Mouse (Mus musculus): ENCODE results near the gene 2200002D01Rik. TPM values are rescaled to one million over a fixed set of nuclear protein-coding genes. Genes with fewer than 3 reads are reported as not detected.

The 2200002D01Rik gene
- total and polyA plus RNA-seq, 2 experiments from 2014 or later, result 0.82 TPM; not detected in 1

DNA sequence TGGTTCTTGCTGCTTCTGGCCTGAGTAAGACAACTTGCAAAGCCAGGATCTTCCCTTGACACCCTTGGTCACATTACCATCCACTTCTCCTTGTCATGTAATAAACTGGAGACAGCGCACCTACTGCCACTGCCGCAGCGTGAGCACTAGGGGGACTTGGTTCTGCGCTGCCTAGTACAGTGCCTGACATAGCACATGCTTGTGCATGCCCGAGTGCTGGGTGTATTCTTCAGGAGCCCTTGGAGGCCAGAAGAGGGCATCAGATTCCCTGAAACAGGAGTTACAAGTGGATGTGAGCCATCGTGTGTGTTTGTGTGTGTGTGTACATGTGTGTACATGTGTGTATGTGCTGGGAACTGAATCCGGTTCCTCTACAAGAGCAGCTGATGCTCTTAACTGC, 39.2 kb upstream of the 2200002D01Rik start:
- H3K4me3 ChIP-seq (ENCODE audit: low read depth, low read length), result no peak overlapping the region
- no peaks in the 10 kb centered on the region for H3K9me3 ChIP-seq (ENCODE audit: low read length)
- DNase-seq, result no peak
- 0 out of 2 replicates have a peak, but pooled peaks cover 4% of the 10 kb centered on the region for H3K4me1 ChIP-seq (ENCODE audit: insufficient read depth)
- no peak overlapping the region for H3K4me2 ChIP-seq (ENCODE audit: low read depth)
- no peaks in the 10 kb centered on the region for H3K36me3 ChIP-seq (ENCODE audit: insufficient read depth)
- H3K27me3 ChIP-seq (ENCODE audit: insufficient read depth, low read length), result no peaks in the 10 kb centered on the region
- WGBS, result 89% methylated on average over 7 of the region's 7 CpGs
- no peak for ATAC-seq
- H3K27ac ChIP-seq (ENCODE audit: low read depth, low read length), result no peak overlapping the region
- TF ChIP-seq CTCF (IDR thresholded peaks at IDR 0.05; ENCODE audit: low read depth), result peak; percentile 39; the same call in 1 of the 2 replicates
- no peak overlapping the region for H3K9ac ChIP-seq

DNA sequence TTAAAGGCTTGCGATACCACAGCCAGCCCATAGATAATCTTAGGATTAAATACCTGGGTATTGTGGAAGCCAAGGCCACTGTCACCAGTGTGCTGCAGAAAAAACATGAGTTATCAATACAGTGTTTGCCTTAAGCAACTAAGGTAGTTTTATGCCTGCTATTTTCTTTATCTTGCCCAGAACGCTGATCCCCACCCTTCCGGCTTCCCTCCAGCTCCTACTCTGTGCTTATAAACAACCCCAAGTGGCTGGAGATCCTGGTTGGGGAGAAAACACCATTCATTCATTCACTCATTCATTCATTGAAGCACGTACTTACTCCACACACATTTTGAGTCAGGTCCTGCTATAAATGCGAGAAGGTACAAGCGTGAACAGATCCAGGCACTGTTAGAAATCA, 36.3 kb upstream of the 2200002D01Rik start:
- WGBS, result 90% methylated on average over 6 of the region's 6 CpGs
- H3K4me3 ChIP-seq (ENCODE audit: low read depth, low read length), result no peak overlapping the region
- TF ChIP-seq CTCF (IDR thresholded peaks at IDR 0.05; ENCODE audit: low read depth), result no peak
- H3K4me1 ChIP-seq (ENCODE audit: insufficient read depth), result no peaks in the 10 kb centered on the region
- no peaks in the 10 kb centered on the region for H3K36me3 ChIP-seq (ENCODE audit: insufficient read depth)
- no peak for DNase-seq
- no peaks in the 10 kb centered on the region; the same call in 1 of the 2 replicates for H3K27me3 ChIP-seq (ENCODE audit: insufficient read depth, low read length)
- ATAC-seq, result no peak
- H3K9me3 ChIP-seq (ENCODE audit: low read length), result no peaks in the 10 kb centered on the region
- H3K27ac ChIP-seq (ENCODE audit: low read depth, low read length), result no peak overlapping the region
- H3K4me2 ChIP-seq (ENCODE audit: low read depth), result no peak overlapping the region
- H3K9ac ChIP-seq, result no peak overlapping the region

GRCm38 (mm10) chr7:29283876-29284275, 35.6 kb upstream of the 2200002D01Rik start:
- ATAC-seq (no peak), DNase-seq (no peak)
- Histone ChIP-seq H3K27me3 (ENCODE audit: insufficient read depth, low read length) (no peaks in the 10 kb centered on the region; the same call in 1 of the 2 replicates), H3K27ac (ENCODE audit: low read depth, low read length) (no peak overlapping the region), H3K4me3 (ENCODE audit: low read depth, low read length) (no peak overlapping the region), H3K9ac (no peak overlapping the region), H3K36me3 (ENCODE audit: insufficient read depth) (no peaks in the 10 kb centered on the region), H3K4me1 (ENCODE audit: insufficient read depth) (no peaks in the 10 kb centered on the region), H3K4me2 (ENCODE audit: low read depth) (no peak overlapping the region), H3K9me3 (ENCODE audit: low read length) (no peaks in the 10 kb centered on the region)
- TF ChIP-seq CTCF (IDR thresholded peaks at IDR 0.05; ENCODE audit: low read depth), result no peak
- 82% methylated on average over 4 of the region's 4 CpGs for WGBS

- WGBS, result 9% methylated on average over 21 of the region's 21 CpGs
- peak overlapping the region; percentile 95 for H3K4me2 ChIP-seq (ENCODE audit: low read depth)
- no peaks in the 10 kb centered on the region; the same call in 1 of the 2 replicates for H3K27me3 ChIP-seq (ENCODE audit: insufficient read depth, low read length)
- ATAC-seq, result no peak; the same call in 1 of the 2 replicates
- H3K4me1 ChIP-seq (ENCODE audit: insufficient read depth), result no peaks in the 10 kb centered on the region
- peak overlapping the region; percentile 62 for H3K9ac ChIP-seq
- peak overlapping the region; percentile 50 for H3K4me3 ChIP-seq (ENCODE audit: low read depth, low read length)
- no peak for DNase-seq
- no peak for TF ChIP-seq CTCF (IDR thresholded peaks at IDR 0.05; ENCODE audit: low read depth)
- H3K36me3 ChIP-seq (ENCODE audit: insufficient read depth), result no peaks in the 10 kb centered on the region
- no peak overlapping the region for H3K27ac ChIP-seq (ENCODE audit: low read depth, low read length)
- no peaks in the 10 kb centered on the region for H3K9me3 ChIP-seq (ENCODE audit: low read length)
Measured at GRCm38 (mm10) chr7:29282074-29282554, 33.8 kb upstream of the 2200002D01Rik start.

GRCm38 (mm10) chr7:29281201-29282073, 33.2 kb upstream of the 2200002D01Rik start, which contains the start of gene Spint2:
Gene Spint2 (minus strand): TSS chr7:29281912.
- H3K9me3 ChIP-seq (ENCODE audit: low read length), result no peaks in the 10 kb centered on the region
- H3K4me3 ChIP-seq (ENCODE audit: low read depth, low read length), result peak within 1 kb of the TSS; percentile 50
- H3K9ac ChIP-seq, result peak within 1 kb of the TSS; percentile 62
- H3K4me1 ChIP-seq (ENCODE audit: insufficient read depth), result no peaks in the 10 kb centered on the region
- TF ChIP-seq CTCF (IDR thresholded peaks at IDR 0.05; ENCODE audit: low read depth), result peak; percentile 42
- no peak within 1 kb of the TSS for H3K27ac ChIP-seq (ENCODE audit: low read depth, low read length)
- peak; percentile 74 for ATAC-seq
- peak; percentile 71 for DNase-seq
- H3K36me3 ChIP-seq (ENCODE audit: insufficient read depth), result no peaks in the 10 kb centered on the region
- WGBS, result under 1% methylated on average over 78 of the region's 80 CpGs
- H3K4me2 ChIP-seq (ENCODE audit: low read depth), result peak within 1 kb of the TSS; percentile 95
- no peaks in the 10 kb centered on the region; the same call in 1 of the 2 replicates for H3K27me3 ChIP-seq (ENCODE audit: insufficient read depth, low read length)

- 7% methylated on average over 13 of the region's 13 CpGs for WGBS
- Histone ChIP-seq H3K27me3 (ENCODE audit: insufficient read depth, low read length) (no peaks in the 10 kb centered on the region; the same call in 1 of the 2 replicates), H3K9me3 (ENCODE audit: low read length) (no peaks in the 10 kb centered on the region), H3K4me2 (ENCODE audit: low read depth) (peak overlapping the region; percentile 95), H3K4me1 (ENCODE audit: insufficient read depth) (no peaks in the 10 kb centered on the region), H3K27ac (ENCODE audit: low read depth, low read length) (no peak overlapping the region), H3K4me3 (ENCODE audit: low read depth, low read length) (peak overlapping the region; percentile 50), H3K9ac (0 out of 2 replicates have a peak overlapping the region, but pooled peaks have one; percentile 62), H3K36me3 (ENCODE audit: insufficient read depth) (no peaks in the 10 kb centered on the region)
- DNase-seq (no peak), ATAC-seq (no peak; the same call in 1 of the 2 replicates)
- TF ChIP-seq CTCF (IDR thresholded peaks at IDR 0.05; ENCODE audit: low read depth), result no peak
Measured at GRCm38 (mm10) chr7:29280801-29281200, 32.5 kb upstream of the 2200002D01Rik start.

DNA sequence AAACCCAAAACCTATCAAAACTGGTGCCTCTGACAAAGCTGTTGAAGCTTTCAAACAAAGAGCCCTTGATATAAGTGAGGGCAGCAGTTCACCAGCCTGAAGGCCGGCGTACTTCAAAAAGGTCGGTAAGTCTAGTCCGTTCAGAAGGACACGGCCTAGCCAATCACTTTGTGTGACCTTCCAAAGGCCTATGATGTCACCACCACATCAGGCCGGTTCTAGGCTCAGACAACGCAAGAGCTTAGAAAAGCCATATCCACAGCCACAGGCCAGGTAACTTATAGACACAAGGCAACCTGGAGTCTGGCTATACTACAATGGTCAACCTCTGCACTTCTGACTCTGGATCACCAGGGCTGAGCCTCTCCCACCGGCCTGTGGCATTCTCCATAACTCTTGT, 31.7 kb upstream of the 2200002D01Rik start:
- DNase-seq (no peak), ATAC-seq (no peak)
- WGBS, result 91% methylated on average over 8 of the region's 8 CpGs
- Histone ChIP-seq H3K9me3 (ENCODE audit: low read length) (no peaks in the 10 kb centered on the region), H3K4me2 (ENCODE audit: low read depth) (no peak overlapping the region), H3K27me3 (ENCODE audit: insufficient read depth, low read length) (no peaks in the 10 kb centered on the region; the same call in 1 of the 2 replicates), H3K4me1 (ENCODE audit: insufficient read depth) (no peaks in the 10 kb centered on the region), H3K9ac (no peak overlapping the region), H3K27ac (ENCODE audit: low read depth, low read length) (no peak overlapping the region), H3K4me3 (ENCODE audit: low read depth, low read length) (no peak overlapping the region), H3K36me3 (ENCODE audit: insufficient read depth) (no peaks in the 10 kb centered on the region)
- TF ChIP-seq CTCF (IDR thresholded peaks at IDR 0.05; ENCODE audit: low read depth), result no peak

Measured in forebrain, postnatal 0 days (tissue).